Mouse (Mus musculus): ENCODE results near the gene Tnfaip8l2. TPM values are rescaled to one million over a fixed set of nuclear protein-coding genes. Genes with fewer than 3 reads are reported as not detected.
"Not testable (repeated sequence)": the region's sequence is repeated elsewhere in the genome, so short reads cannot be mapped to it uniquely, and the experiment has no call there.

Gene Tnfaip8l2
- polyA plus RNA-seq, 1 experiment, result 240 TPM

DNA sequence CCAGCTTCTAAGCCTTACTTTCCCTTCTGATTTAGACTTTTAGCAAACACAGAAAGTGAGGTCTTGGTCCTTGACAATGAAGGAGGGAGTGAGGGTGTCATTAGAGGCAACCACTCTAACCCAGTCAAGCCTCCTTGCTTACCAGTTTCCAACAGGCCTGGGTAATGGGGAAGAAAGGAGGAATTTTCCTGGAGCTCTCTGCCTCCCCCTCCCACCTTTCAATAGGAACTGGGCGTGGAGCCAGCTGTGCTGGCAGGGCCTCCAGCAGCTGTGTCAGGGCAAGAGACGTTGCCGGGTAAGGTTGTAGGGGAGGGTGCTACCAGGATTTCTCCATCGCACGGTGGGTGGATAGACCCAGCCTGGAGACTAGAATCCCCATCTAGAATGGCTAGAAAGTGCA lies 17.2 kb downstream of the Tnfaip8l2 start:
- no peak overlapping the region for H3K4me3 ChIP-seq (ENCODE audit: insufficient read depth, low read length)
- H3K27ac ChIP-seq (ENCODE audit: insufficient read depth, low read depth, low read length), result no peak overlapping the region
- no peak for TF ChIP-seq CTCF (IDR thresholded peaks at IDR 0.05; ENCODE audit: low read depth, low read length)
- no peak for TF ChIP-seq POLR2A (IDR thresholded peaks at IDR 0.05; ENCODE audit: borderline replicate concordance, low read depth, low read length)

DNA sequence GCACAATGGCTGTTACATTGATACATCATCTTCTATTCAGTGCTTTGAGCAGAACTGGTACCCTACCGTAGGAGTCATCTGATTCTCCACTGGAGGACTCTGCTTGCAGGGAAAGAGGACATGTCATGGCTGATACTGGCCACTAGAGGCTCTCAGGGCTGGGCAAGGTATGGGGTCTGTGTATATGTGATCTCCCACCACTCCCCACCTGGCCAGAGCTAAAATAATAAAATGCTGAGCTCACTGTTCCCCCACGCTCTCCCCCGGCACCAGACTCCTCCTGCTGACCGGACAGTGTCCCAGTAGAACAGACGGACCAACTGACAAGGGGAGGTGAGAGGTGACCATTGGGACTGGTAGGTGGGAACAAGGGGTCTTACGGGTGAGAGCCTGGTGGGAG lies 17.9 kb downstream of the Tnfaip8l2 start, which contains the start of gene Tmod4:
Gene Tmod4, plus strand, starts transcription at position 231 of the 400 bp plus-strand sequence.
- peaks cover 6% of the 10 kb centered on the region for H3K4me1 ChIP-seq (ENCODE audit: control insufficient read depth, insufficient read depth, low read length)
- H3K4me3 ChIP-seq (ENCODE audit: insufficient read depth, low read length), result no peak within 1 kb of the TSS
- H3K27ac ChIP-seq (ENCODE audit: insufficient read depth, low read depth, low read length), result no peak within 1 kb of the TSS
- TF ChIP-seq POLR2A (IDR thresholded peaks at IDR 0.05; ENCODE audit: borderline replicate concordance, low read depth, low read length), result no peak
- TF ChIP-seq CTCF (IDR thresholded peaks at IDR 0.05; ENCODE audit: low read depth, low read length), result peak; percentile 69

More for the DNA sequence above, 17.2 kb downstream of the Tnfaip8l2 start:
- peaks cover 6% of the 10 kb centered on the region for H3K4me1 ChIP-seq (ENCODE audit: control insufficient read depth, insufficient read depth, low read length)

- no peak overlapping the region for H3K4me3 ChIP-seq (ENCODE audit: insufficient read depth, low read length)
- no peak for TF ChIP-seq POLR2A (IDR thresholded peaks at IDR 0.05; ENCODE audit: borderline replicate concordance, low read depth, low read length)
- TF ChIP-seq CTCF (IDR thresholded peaks at IDR 0.05; ENCODE audit: low read depth, low read length), result no peak
- no peak overlapping the region for H3K27ac ChIP-seq (ENCODE audit: insufficient read depth, low read depth, low read length)
- peaks cover 8% of the 10 kb centered on the region for H3K4me1 ChIP-seq (ENCODE audit: control insufficient read depth, insufficient read depth, low read length)
These were observed 20.6 kb downstream of the Tnfaip8l2 start for GRCm38 (mm10) chr3:95121580-95121979.

DNA sequence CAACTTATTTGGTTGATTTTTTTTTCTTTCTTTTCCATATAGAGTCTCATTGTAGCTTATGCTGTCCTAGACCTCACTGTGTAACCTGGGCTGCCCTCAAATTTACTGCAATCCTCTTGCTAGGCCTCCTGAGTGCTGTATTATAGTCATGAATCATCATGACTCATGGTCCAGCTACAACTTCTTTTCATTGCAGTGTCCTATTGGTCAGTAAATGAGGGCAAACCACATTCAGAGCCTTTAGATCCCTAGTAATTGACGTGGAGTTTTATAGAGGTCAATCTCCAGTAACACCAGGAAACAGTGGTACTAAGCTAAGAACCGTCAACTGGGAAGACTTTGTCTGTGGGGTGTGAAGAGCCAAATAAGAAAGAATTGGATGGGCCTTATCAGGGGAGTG lies 24.4 kb downstream of the Tnfaip8l2 start:
- H3K4me3 ChIP-seq (ENCODE audit: insufficient read depth, low read length), result no peak overlapping the region
- peaks cover 9% of the 10 kb centered on the region for H3K4me1 ChIP-seq (ENCODE audit: control insufficient read depth, insufficient read depth, low read length)
- TF ChIP-seq CTCF (IDR thresholded peaks at IDR 0.05; ENCODE audit: low read depth, low read length) (no peak), POLR2A (IDR thresholded peaks at IDR 0.05; ENCODE audit: borderline replicate concordance, low read depth, low read length) (no peak)
- no peak overlapping the region for H3K27ac ChIP-seq (ENCODE audit: insufficient read depth, low read depth, low read length)

DNA sequence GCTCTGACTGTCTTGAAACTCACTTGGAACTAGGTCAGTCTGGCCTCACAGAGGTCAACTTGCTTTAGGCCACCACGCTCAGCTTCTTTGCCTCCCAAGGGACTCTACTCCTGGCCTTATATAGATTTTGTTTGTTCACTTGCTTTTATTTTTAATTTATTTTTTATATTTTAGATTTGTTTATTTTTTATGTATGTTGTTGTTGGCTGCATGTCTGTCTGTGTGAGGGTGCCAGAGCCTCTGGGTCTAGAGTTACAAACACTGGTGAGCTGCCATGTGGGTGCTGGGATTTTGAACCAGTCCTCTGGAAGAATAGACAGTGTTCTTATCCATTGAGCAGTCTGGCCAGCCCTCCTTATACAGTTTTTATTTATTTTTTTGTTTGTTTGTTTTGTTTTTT lies 29.4 kb downstream of the Tnfaip8l2 start:
- Histone ChIP-seq H3K27ac (ENCODE audit: insufficient read depth, low read depth, low read length) (no peak overlapping the region), H3K4me1 (ENCODE audit: control insufficient read depth, insufficient read depth, low read length) (peaks cover 18% of the 10 kb centered on the region), H3K4me3 (ENCODE audit: insufficient read depth, low read length) (no peak overlapping the region)
- TF ChIP-seq POLR2A (IDR thresholded peaks at IDR 0.05; ENCODE audit: borderline replicate concordance, low read depth, low read length) (no peak), CTCF (IDR thresholded peaks at IDR 0.05; ENCODE audit: low read depth, low read length) (no peak)

- Histone ChIP-seq H3K4me3 (ENCODE audit: insufficient read depth, low read length) (peak within 1 kb of the TSS; percentile 84), H3K27ac (ENCODE audit: insufficient read depth, low read depth, low read length) (peak within 1 kb of the TSS; percentile 92), H3K4me1 (ENCODE audit: control insufficient read depth, insufficient read depth, low read length) (peaks cover 16% of the 10 kb centered on the region)
- no peak for TF ChIP-seq CTCF (IDR thresholded peaks at IDR 0.05; ENCODE audit: low read depth, low read length)
- peak; percentile 78; the same call in 1 of the 2 replicates for TF ChIP-seq POLR2A (IDR thresholded peaks at IDR 0.05; ENCODE audit: borderline replicate concordance, low read depth, low read length)
These were observed 31.0 kb downstream of the Tnfaip8l2 start, which contains the start of gene Vps72 for GRCm38 (mm10) chr3:95110911-95111726. Gene Vps72 (plus strand): TSS chr3:95111022.

GRCm38 (mm10) chr3:95107898-95108297 lies 34.3 kb downstream of the Tnfaip8l2 start:
- no peak for TF ChIP-seq CTCF (IDR thresholded peaks at IDR 0.05; ENCODE audit: low read depth, low read length)
- no peak for TF ChIP-seq POLR2A (IDR thresholded peaks at IDR 0.05; ENCODE audit: borderline replicate concordance, low read depth, low read length)
- no peak overlapping the region for H3K4me3 ChIP-seq (ENCODE audit: insufficient read depth, low read length)
- peaks cover 14% of the 10 kb centered on the region for H3K4me1 ChIP-seq (ENCODE audit: control insufficient read depth, insufficient read depth, low read length)
- H3K27ac ChIP-seq (ENCODE audit: insufficient read depth, low read depth, low read length), result no peak overlapping the region

DNA sequence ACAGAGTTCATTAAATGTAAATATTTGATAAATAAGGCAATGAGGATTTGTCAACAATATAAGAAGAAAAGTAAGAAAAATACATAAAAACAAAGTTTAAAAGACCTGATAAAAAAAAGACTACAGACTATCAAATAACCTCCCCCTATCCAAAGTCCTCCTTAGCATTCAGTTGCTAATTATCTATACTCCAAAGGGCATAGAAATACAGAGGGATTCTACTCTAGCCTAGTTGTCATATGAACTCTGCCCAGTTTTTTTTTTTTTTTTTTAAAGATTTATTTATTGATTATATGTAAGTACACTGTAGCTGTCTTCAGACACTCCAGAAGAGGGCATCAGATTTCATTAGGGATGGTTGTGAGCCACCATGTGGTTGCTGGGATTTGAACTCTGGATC lies 34.9 kb downstream of the Tnfaip8l2 start:
- not testable (repeated sequence) for H3K4me1 ChIP-seq (ENCODE audit: control insufficient read depth, insufficient read depth, low read length); H3K4me3 ChIP-seq (ENCODE audit: insufficient read depth, low read length); H3K27ac ChIP-seq (ENCODE audit: insufficient read depth, low read depth, low read length)

GRCm38 (mm10) chr3:95106338-95107117 lies 35.6 kb downstream of the Tnfaip8l2 start, which contains the start of gene Pip5k1a:
Gene Pip5k1a (minus strand): TSS chr3:95106930.
- Histone ChIP-seq H3K4me3 (ENCODE audit: insufficient read depth, low read length) (peak within 1 kb of the TSS; percentile 79), H3K4me1 (ENCODE audit: control insufficient read depth, insufficient read depth, low read length) (peaks cover 7% of the 10 kb centered on the region), H3K27ac (ENCODE audit: insufficient read depth, low read depth, low read length) (peak within 1 kb of the TSS; percentile 65)
- TF ChIP-seq CTCF (IDR thresholded peaks at IDR 0.05; ENCODE audit: low read depth, low read length), result no peak
- no peak for TF ChIP-seq POLR2A (IDR thresholded peaks at IDR 0.05; ENCODE audit: borderline replicate concordance, low read depth, low read length)

Measured in bone marrow macrophage, adult 2 months (primary cell).